Mouse (Mus musculus) midbrain, embryonic 12.5 days (tissue): Measurements from ENCODE around the gene Msh5. TPM values are rescaled to one million over a fixed set of nuclear protein-coding genes. Genes with fewer than 3 reads are reported as not detected.
A peak's percentile ranks its signal among the peaks of the same experiment; 100 is the strongest.

Experiments used
- ATAC-seq: fragments of 200-750 bp; cut with Nextera tagmentation; 2 replicates; pipeline ENCODE4 v1.8.0; 2017; ENCODE audit warnings: low read depth, moderate TSS enrichment, moderate library complexity; ENCODE audit not compliant: low FRiP score
- H3K27ac ChIP-seq: fragments of 300-500 bp; sonication (generic); replicated peaks from 2 replicates; pipeline ENCODE4 v1.5.1; 2016; ENCODE audit warnings: mild to moderate bottlenecking
- H3K27me3 ChIP-seq: fragments of 300-500 bp; sonication (generic); 2 replicates; pipeline ENCODE4 v1.6.1; 2016; ENCODE audit warnings: mild to moderate bottlenecking
- H3K36me3 ChIP-seq: fragments of 300-500 bp; sonication (generic); 2 replicates; pipeline ENCODE4 v1.6.1; 2016
- H3K4me1 ChIP-seq: fragments of 300-500 bp; sonication (generic); 2 replicates; pipeline ENCODE4 v1.6.1; 2016
- H3K4me2 ChIP-seq: fragments of 300-500 bp; sonication (generic); replicated peaks from 2 replicates; pipeline ENCODE4 v1.6.1; 2016; ENCODE audit warnings: mild to moderate bottlenecking, moderate library complexity
- H3K4me3 ChIP-seq: fragments of 300-500 bp; sonication (generic); 2 replicates; pipeline ENCODE4 v1.5.1; 2016; ENCODE audit warnings: mild to moderate bottlenecking
- H3K9ac ChIP-seq: fragments of 300-500 bp; sonication (generic); replicated peaks from 2 replicates; pipeline ENCODE4 v1.6.1; 2016; ENCODE audit warnings: mild to moderate bottlenecking, moderate library complexity
- H3K9me3 ChIP-seq: fragments of 300-500 bp; sonication (generic); 2 replicates; pipeline ENCODE4 v1.6.1; 2016; ENCODE audit warnings: mild to moderate bottlenecking
- WGBS: fragments of 180-500 bp; shearing (Covaris S2); methylation state at CpG from one replicate; pipeline ENCODE4 v1.1.7; 2016; 5-methylcytosine and 5-hydroxymethylcytosine counted together
- polyA plus RNA-seq: library from polyadenylated mRNA; unstranded; fragments of >200 nt; fragmentation: Nextera tagmentation; extraction: Ambion mirVana; gene quantifications from 2 replicates; pipeline ENCODE4 v1.2.1, GENCODE M21; 2016

Msh5 gene
- polyA plus RNA-seq, 1 experiment from 2014 or later = 7.6 TPM

- no peak overlapping the region for H3K4me3 ChIP-seq
- no peaks in the 10 kb centered on the region for H3K9me3 ChIP-seq
- H3K9ac ChIP-seq = no peak overlapping the region
- no peaks in the 10 kb centered on the region for H3K36me3 ChIP-seq
- no peaks in the 10 kb centered on the region for H3K27me3 ChIP-seq
- H3K4me1 ChIP-seq = peaks cover 34% of the 10 kb centered on the region
- no peak overlapping the region for H3K4me2 ChIP-seq
- ATAC-seq = no peak
- WGBS = 74% methylated on average over 6 of the region's 10 CpGs
- H3K27ac ChIP-seq = no peak overlapping the region
Measured at GRCm38 (mm10) chr17:35024691-35025488, 21.7 kb downstream of the Msh5 start.

GRCm38 (mm10) chr17:35024261-35024660 is 22.3 kb downstream of the Msh5 start:
- ATAC-seq = no peak
- H3K4me3 ChIP-seq = no peak overlapping the region
- 82% methylated on average over 12 of the region's 13 CpGs for WGBS
- H3K4me2 ChIP-seq = no peak overlapping the region
- H3K27me3 ChIP-seq = no peaks in the 10 kb centered on the region
- H3K4me1 ChIP-seq = peaks cover 29% of the 10 kb centered on the region
- H3K9ac ChIP-seq = no peak overlapping the region
- no peak overlapping the region for H3K27ac ChIP-seq
- no peaks in the 10 kb centered on the region for H3K9me3 ChIP-seq
- H3K36me3 ChIP-seq = no peaks in the 10 kb centered on the region

GRCm38 (mm10) chr17:35023756-35024155 is 22.8 kb downstream of the Msh5 start:
- H3K4me1 ChIP-seq = peaks cover 29% of the 10 kb centered on the region
- no peak overlapping the region for H3K4me3 ChIP-seq
- no peak overlapping the region for H3K27ac ChIP-seq
- no peaks in the 10 kb centered on the region for H3K36me3 ChIP-seq
- H3K9ac ChIP-seq = no peak overlapping the region
- no peak for ATAC-seq
- H3K9me3 ChIP-seq = no peaks in the 10 kb centered on the region
- no peaks in the 10 kb centered on the region for H3K27me3 ChIP-seq
- H3K4me2 ChIP-seq = no peak overlapping the region
- WGBS = 76% methylated on average over 4 of the region's 4 CpGs

- Histone ChIP-seq H3K4me3 (no peak overlapping the region), H3K36me3 (no peaks in the 10 kb centered on the region), H3K9ac (no peak overlapping the region), H3K4me1 (peaks cover 27% of the 10 kb centered on the region), H3K4me2 (no peak overlapping the region), H3K27me3 (no peaks in the 10 kb centered on the region), H3K27ac (no peak overlapping the region), H3K9me3 (no peaks in the 10 kb centered on the region)
- no peak for ATAC-seq
- 93% methylated on average over 5 of the region's 5 CpGs for WGBS
Measured at GRCm38 (mm10) chr17:35023221-35023620, 23.3 kb downstream of the Msh5 start.

DNA sequence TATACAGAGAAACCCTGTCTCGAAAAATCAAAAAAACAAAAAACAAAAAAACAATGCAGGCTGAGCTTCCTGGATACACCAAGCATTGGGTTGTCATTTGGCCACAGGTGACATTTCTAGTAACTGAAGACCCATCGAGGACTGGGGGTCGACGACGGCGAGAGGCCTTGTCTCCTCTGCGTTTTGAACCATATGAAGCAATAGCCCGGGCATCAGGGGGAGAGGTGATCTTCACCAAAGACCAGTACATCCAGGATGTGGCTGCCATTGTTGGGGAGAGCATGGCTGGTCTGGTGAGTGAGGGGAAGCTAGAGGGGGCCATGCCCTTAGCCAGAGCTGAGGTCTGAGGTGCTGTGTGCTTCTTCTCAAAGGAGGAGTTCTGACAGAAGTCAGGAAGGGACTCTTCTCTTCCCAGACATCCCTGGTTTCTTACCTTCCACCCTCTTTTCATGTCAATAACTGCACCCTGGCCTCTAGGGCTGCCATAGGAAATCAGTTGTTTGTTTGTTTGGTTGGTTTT is 23.9 kb downstream of the Msh5 start:
- ATAC-seq = no peak
- no peaks in the 10 kb centered on the region for H3K36me3 ChIP-seq
- H3K4me2 ChIP-seq = no peak overlapping the region
- H3K9ac ChIP-seq = no peak overlapping the region
- no peaks in the 10 kb centered on the region for H3K27me3 ChIP-seq
- no peak overlapping the region for H3K27ac ChIP-seq
- peaks cover 24% of the 10 kb centered on the region for H3K4me1 ChIP-seq
- 96% methylated on average over 8 of the region's 8 CpGs for WGBS
- no peak overlapping the region for H3K4me3 ChIP-seq
- no peaks in the 10 kb centered on the region for H3K9me3 ChIP-seq

DNA sequence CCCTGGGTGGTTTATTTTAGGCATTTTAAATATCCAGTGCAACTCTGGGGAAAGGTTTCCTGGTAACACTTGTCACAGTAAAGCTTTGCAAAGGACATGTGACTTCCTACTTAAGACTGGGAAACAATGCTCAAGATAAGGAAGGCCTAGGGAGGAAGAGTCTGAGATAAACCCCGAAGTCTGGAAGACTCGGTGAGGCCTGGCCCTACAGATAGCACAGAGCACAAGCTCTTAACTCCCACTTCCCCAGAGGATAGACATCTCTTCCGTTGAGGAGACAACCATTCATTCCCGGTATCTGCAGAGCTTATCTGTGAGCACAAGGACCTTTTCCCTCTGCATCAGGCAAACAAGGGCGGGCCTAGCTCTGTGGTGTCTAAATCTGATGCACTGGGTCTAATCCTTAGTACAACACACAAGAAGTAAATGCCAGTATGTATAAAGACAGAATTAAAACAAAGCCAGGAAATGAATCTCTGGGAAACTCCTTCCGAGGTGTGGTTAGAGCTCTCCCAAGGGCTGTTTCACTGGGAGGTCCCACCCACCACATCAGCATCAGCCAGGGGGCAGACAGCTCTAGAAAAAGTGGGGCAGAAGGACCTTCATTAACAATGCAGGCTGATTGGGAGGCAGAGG is 24.6 kb downstream of the Msh5 start:
- Histone ChIP-seq H3K9ac (peak overlapping the region; percentile 20; the same call in 1 of the 2 replicates), H3K36me3 (peaks cover 4% of the 10 kb centered on the region; the same call in 1 of the 2 replicates), H3K27me3 (no peaks in the 10 kb centered on the region), H3K9me3 (no peaks in the 10 kb centered on the region), H3K27ac (0 out of 2 replicates have a peak overlapping the region, but pooled peaks have one; percentile 42), H3K4me1 (peaks cover 18% of the 10 kb centered on the region), H3K4me2 (peak overlapping the region; percentile 30; the same call in 1 of the 2 replicates), H3K4me3 (no peak overlapping the region)
- WGBS = 48% methylated on average over 6 of the region's 6 CpGs
- no peak for ATAC-seq

DNA sequence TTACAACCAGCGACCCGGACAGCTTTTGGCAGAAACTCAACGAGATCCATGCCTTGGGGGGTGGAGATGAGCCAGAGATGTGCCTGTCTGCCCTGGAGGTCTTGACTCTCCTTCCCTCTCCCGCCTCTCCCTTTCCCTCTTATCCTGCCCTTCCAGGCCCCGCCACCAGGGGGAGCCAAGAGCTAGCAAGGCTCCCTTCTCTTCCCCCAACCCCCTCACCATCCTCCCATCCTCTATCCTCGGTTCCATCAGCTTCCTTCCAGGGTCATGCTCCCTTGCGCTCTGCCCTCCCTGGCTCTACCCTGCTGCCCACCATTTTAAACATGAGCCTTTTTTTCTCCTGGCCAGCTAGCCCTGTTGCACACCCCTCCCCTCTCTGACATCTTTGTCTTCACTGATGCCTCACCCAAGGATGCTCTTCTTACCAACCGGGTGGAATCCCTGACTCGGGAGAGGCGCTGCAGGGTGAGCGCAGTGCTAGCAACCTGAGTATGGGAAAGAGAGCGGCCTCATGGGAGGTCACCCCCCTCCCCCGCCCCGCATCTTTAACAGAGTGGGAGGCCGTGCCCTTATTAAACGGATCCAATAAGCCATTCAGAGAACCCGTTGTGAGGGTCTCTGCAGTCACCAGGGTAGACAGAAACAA is 25.3 kb downstream of the Msh5 start:
- peak; percentile 61 for ATAC-seq
- Histone ChIP-seq H3K9me3 (no peaks in the 10 kb centered on the region), H3K27me3 (no peaks in the 10 kb centered on the region), H3K4me2 (peak overlapping the region; percentile 30), H3K36me3 (peaks cover 11% of the 10 kb centered on the region), H3K27ac (peak overlapping the region; percentile 42; the same call in 1 of the 2 replicates), H3K4me1 (peaks cover 14% of the 10 kb centered on the region), H3K9ac (peak overlapping the region; percentile 20; the same call in 1 of the 2 replicates), H3K4me3 (no peak overlapping the region)
- WGBS = 4% methylated on average over 17 of the region's 17 CpGs

DNA sequence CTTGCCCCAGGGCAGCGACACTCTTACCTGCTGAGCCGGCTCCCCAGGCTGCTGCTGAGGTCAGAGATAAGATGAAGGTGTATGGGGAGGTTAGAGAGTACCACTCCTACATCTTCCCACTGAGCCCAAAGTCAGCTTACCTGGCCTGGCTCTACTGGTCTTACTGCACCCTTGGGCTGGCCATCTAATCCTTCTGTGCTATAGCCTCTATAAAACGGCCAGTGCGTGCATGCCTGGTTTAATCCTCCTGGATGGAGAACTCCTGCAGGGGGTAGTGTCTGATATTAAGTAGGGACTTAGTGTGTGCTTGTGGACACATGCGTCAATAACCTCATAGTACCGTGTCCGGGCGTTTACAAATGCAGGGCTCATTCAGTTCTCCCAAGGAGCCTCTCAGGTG is 26.0 kb downstream of the Msh5 start:
- 81% methylated on average over 8 of the region's 8 CpGs for WGBS
- no peak overlapping the region for H3K4me2 ChIP-seq
- peaks cover 9% of the 10 kb centered on the region; the same call in 1 of the 2 replicates for H3K4me1 ChIP-seq
- H3K27me3 ChIP-seq = no peaks in the 10 kb centered on the region
- H3K4me3 ChIP-seq = no peak overlapping the region
- H3K36me3 ChIP-seq = peaks cover 18% of the 10 kb centered on the region
- ATAC-seq = no peak
- H3K9ac ChIP-seq = no peak overlapping the region
- no peak overlapping the region for H3K27ac ChIP-seq
- no peaks in the 10 kb centered on the region for H3K9me3 ChIP-seq

- H3K9ac ChIP-seq = no peak overlapping the region
- ATAC-seq = no peak
- no peak overlapping the region for H3K4me3 ChIP-seq
- WGBS = 76% methylated on average over 11 of the region's 11 CpGs
- peaks cover 25% of the 10 kb centered on the region for H3K36me3 ChIP-seq
- H3K9me3 ChIP-seq = no peaks in the 10 kb centered on the region
- H3K27me3 ChIP-seq = no peaks in the 10 kb centered on the region
- no peak overlapping the region for H3K4me2 ChIP-seq
- H3K27ac ChIP-seq = no peak overlapping the region
- H3K4me1 ChIP-seq = peaks cover 9% of the 10 kb centered on the region; the same call in 1 of the 2 replicates
Measured at GRCm38 (mm10) chr17:35019894-35020293, 26.7 kb downstream of the Msh5 start.

- no peak overlapping the region for H3K27ac ChIP-seq
- peaks cover 42% of the 10 kb centered on the region for H3K36me3 ChIP-seq
- no peak overlapping the region for H3K4me2 ChIP-seq
- peaks cover 9% of the 10 kb centered on the region; the same call in 1 of the 2 replicates for H3K4me1 ChIP-seq
- no peak overlapping the region for H3K9ac ChIP-seq
- no peaks in the 10 kb centered on the region for H3K9me3 ChIP-seq
- no peak for ATAC-seq
- no peaks in the 10 kb centered on the region for H3K27me3 ChIP-seq
- H3K4me3 ChIP-seq = no peak overlapping the region
- WGBS = 83% methylated on average over 3 of the region's 3 CpGs
Measured at GRCm38 (mm10) chr17:35018171-35018570, 28.4 kb downstream of the Msh5 start.

DNA sequence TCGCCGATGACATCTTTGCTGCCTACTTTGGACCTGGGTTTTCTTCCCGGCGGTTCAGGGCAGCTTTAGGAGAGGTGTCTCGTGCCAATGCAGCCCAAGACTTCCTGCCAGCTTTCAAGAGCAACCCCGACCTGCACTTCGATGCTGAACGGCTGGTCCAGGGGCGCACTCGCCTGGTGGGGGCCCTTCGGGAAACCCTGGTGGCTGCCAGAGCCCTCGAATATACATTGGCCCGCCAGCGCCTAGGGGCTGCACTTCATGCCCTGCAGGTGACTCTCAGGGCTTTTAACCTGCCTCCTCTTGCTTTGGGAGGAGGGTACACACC is 28.9 kb downstream of the Msh5 start:
- Histone ChIP-seq H3K36me3 (peaks cover 47% of the 10 kb centered on the region), H3K4me3 (no peak overlapping the region), H3K9ac (no peak overlapping the region), H3K4me1 (peaks cover 9% of the 10 kb centered on the region; the same call in 1 of the 2 replicates), H3K9me3 (no peaks in the 10 kb centered on the region), H3K4me2 (no peak overlapping the region), H3K27me3 (no peaks in the 10 kb centered on the region), H3K27ac (no peak overlapping the region)
- 73% methylated on average over 14 of the region's 14 CpGs for WGBS
- ATAC-seq = no peak
